Mouse (Mus musculus) R1 (cell line): ENCODE results near the gene Ppp1r2.
"Not testable (repeated sequence)": the region's sequence is repeated elsewhere in the genome, so short reads cannot be mapped to it uniquely, and the experiment has no call there.

Experiments
- DNase-seq: peaks from one replicate; pipeline ENCODE4 v3.0.0-alpha.2; 2018; ENCODE audit warnings: low read depth, low spot score

The Ppp1r2 gene

DNA sequence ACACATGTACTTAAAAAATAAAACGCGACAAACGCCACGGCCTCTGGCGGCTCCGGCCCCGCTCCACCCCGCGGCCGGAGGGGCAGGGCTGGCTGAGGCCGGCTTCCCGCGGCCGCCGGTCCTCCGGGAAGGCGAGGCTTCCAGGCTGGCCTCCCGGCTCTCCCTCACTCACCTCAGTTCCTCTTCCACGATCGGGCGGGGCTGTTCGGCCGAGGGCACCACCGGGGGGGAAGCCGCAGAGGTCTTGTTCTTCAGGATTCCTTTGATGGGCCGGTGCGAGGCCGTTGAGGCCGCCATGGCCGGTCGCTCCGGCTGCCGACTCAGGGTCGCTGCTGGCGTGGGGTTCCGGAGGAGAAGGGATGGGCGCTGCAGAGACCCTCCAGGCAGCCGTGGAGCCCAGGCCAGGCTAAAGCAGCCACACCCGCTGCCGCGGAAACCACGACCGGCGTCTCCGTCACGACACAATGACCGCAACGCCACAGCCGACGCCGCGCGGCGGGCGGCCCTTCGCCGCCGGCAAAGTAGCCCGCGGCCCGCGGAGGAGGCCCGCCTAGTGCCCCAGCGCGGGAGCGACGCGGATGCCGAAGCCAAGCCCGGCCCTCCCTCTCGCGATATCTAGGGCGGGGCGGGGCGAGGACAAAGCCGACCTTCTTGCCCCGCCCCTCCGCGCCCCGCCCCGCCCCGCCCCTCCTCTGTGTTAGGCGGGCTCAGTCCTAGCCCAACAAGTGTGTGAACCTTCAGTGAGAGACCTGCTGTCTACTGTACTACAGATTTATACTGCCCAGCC lies at the start of gene Ppp1r2:
Gene Ppp1r2 (minus strand): TSS at position 604 of the 787 bp plus-strand sequence.
- DNase-seq: peak; percentile 88

DNA sequence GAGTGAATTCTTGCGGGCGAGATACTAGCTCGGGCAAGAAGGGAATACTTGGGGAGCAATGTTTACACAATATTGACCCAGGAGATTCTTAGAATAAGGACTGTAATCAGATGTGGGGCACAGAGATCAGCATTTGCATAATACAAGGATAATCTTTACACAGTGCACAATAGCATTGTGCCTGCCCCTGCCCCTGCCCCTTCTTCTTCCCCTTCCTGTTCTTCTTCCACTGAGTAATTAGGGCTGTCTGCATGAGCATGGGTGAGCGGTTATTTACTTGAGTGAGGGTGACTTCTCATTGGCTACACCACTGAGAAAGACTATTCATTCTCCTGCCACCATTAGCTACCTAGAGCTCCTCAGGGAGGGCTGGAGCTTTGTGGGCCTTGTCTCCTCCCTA lies 46.4 kb upstream of the Ppp1r2 start:
- DNase-seq: no peak

GRCm38 (mm10) chr16:31320954-31321353 lies 45.9 kb upstream of the Ppp1r2 start:
- peak; percentile 52 for DNase-seq

DNA sequence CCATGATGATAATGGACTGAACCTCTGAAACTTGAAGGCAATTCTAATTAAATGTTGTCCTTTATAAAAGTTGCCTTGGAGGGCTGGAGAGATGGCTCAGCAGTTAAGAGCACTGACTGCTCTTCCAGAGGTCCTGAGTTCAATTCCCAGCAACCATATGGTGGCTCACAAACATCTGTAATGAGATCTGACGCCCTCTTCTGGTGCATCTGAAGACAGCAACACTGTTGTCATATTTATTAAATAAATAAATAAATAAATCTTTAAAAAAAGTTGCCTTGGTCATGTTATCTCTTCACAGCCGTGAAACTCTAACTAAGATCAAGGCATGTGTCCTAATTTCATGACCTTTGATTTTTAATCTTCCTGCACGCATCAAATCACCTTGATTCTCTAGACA lies 44.6 kb upstream of the Ppp1r2 start:
- DNase-seq: not testable (repeated sequence)

DNA sequence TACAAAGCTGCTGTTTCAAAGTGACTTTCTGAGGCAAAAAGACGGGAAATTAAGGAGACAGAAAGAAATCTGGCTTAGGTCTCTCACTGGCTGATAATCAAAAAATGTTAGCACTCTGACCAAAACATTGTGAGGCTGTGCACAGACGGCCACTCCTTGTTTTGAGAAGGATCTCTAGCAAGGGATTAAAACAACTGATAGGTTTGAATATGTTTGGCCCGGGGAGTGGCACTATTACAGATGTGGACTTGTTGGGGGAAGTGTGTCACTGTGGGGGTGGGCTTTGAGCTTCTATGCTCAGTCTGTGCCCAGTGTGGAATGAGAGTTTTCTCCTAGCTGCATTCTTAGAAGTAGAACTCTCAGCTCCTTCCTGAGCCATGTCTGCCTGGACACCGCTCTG lies 44.2 kb upstream of the Ppp1r2 start:
- DNase-seq: no peak

DNA sequence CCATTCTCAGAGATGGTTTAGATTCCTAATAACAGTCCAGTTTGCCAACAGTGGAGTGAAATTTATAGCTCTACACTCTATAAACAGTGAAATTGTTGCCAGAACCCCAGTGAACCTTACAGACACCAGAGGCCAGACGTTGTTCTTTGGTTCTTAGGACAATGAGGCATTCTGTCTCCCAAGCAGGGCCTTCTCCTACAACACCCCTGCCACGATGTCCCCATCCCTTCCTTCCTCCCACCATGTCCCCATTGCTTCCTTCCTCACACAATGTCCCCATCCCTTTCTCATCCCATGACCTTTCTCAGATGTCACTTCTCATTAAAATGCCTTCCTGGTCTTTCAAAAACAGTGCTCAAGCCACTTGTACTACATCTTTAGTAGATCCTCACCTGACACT lies 43.3 kb upstream of the Ppp1r2 start:
- no peak for DNase-seq

DNA sequence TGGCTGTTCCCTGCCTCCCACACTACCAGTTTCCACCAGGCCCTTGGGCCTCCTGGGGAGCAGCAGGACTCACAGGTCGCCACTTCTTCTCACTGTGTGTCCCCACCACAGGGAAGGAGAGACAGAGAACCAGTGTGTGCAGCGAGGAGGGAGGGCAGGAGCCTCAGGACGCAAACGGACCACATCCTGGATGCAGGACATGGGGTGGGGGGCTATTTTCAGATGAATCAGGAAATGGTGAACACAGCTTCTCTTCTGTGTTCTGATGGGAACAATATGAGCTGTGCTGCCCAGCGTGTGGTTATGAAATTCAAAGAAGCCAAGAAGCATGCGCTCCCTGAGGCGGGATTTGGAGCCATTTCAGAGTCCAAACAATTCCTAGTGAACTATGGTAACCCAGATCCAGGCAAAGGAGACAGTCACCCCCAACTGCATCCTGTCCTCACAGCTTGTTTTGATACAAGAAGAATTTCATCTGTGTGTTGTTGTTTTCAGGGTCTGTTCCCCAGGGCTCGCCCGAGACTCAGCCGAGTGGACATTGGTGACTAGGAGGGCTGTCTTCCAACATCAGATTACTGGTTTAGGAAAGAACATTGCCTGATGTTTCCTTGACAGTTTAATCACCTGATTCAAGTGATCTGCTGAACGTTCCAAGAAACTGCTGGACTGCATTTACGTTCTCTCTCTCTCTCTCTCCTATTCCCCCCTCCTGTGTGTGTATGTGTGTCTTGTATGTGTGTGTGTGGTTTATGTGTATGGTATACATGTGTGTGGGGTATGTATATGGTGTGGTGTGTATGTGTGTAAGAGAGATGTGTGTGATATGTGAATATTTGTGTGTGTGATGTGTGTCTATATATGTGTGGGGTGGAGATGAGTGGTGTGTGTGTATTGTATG lies 41.4 kb upstream of the Ppp1r2 start:
- not testable (repeated sequence) for DNase-seq

- DNase-seq: no peak
Measured at GRCm38 (mm10) chr16:31315294-31315693, 40.2 kb upstream of the Ppp1r2 start.

- no peak for DNase-seq
Measured at GRCm38 (mm10) chr16:31314497-31315233, 39.6 kb upstream of the Ppp1r2 start, which contains the start of gene Apod. Gene Apod, minus strand, starts transcription at chr16:31314808.

DNA sequence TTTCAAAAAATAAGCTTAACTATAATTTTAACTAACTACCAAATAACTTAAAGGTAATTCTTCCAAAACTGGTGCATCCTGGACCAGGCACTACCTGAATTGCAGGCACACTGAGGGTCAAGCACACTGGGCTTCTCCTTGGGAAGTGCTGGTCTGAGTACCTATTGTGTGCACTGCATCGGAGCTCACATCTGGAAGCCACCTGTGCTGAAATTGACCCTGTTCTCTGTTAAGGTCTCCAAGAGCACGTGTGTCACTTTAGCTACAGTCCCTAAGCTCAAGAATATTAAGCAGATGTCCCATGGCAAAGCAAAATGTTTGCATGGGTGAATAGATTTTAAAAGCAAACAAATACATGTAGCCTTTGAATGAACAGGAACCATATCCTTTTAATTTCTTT lies 38.5 kb upstream of the Ppp1r2 start:
- DNase-seq: no peak

GRCm38 (mm10) chr16:31312296-31312695 lies 37.2 kb upstream of the Ppp1r2 start:
- no peak for DNase-seq

DNA sequence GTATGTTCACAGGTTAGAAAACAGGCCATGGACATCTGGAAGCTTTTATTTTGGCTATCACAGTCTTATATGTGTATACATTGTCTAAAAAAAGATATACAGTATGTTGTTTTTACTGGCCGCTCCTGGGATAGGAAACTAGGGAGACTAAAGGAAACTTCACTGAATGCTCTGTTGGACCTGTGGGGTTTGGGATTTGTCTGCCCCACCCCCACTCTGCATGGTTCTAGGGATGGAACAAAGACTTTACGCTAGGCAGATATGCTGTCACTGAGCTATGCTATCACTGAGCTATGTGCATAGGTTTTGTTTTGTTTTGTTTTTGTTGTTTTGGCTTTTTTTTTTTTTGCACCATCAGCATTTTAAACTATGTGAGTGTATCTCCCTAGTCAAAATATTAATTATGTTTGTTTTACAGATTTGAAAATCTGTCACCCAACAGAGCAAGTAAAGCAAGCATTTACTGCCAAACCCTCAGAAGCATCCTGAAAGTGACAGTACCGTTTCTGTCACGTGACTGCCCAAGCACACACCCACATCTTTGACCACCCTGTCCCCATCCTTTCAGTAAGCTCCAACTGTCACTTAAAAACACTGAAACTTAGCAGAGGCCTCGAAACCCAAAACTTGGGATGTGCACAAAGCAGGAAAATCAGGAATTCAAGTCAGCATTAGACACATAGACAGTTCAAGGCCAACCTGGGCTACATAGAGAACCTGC lies 30.3 kb upstream of the Ppp1r2 start:
- no peak for DNase-seq

DNA sequence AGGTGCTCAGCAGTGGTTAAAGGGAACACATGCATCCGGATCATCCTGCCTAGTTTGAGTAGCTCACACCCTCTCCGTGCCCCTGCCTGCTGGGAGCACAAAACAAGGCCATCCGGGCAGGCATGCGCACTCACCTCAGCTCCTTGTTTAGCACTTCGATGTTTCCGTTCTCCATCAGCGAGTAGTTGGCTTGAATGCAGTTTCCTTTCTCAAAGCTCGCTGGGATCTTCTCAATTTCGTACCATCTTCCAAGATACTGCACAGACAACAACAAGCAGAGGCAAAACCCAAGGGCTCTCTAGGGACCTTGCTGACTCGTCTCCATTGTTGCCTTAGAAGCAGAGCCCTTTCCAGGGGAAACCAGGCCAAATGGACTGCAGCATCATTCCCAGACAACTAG lies 28.2 kb upstream of the Ppp1r2 start:
- peak; percentile 74 for DNase-seq

GRCm38 (mm10) chr16:31300883-31301532 lies 25.9 kb upstream of the Ppp1r2 start:
- DNase-seq: peak; percentile 85

DNA sequence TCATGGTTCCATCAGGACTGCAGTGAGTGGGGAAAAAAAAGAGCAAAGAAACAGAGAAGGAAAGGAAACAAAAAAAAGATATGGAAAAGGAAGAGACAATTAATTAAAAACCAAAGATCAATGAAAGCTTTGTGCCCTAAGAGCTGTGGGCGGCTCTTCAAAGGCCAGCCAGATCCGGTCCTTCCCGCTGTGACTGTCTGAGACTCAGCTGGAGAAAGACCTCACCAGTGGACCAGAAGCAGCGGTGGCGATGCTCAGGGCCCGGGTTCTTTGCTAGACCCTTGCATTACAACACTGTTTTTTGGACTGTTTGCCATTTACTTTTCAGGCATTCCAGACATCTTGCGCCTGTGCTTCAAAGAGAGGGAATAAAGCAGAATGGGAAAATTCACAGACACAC lies 25.4 kb upstream of the Ppp1r2 start:
- DNase-seq: peak; percentile 71

DNA sequence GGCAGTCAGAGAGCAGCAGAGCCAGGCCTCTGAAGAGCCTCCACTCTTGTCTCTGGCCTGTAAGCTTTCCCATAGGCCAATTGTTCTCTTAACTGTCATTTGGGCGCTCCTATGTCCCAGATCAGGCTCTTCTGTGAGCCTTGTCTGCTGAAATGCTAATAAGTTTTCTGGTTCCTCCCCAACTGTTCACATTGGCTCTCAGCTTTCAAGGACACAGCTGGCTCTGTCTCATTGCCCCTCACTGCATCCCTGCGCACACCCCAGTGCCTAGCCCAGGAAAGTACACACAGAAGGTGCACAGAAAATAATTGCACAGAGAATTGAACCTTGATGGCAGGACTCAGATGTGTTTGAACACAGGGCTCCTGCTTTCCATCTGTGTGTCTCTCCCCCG lies 24.9 kb upstream of the Ppp1r2 start:
- DNase-seq: peak; percentile 82

- peak; percentile 67 for DNase-seq
Measured at GRCm38 (mm10) chr16:31299164-31299959, 24.3 kb upstream of the Ppp1r2 start.

GRCm38 (mm10) chr16:31297113-31297512 lies 22.0 kb upstream of the Ppp1r2 start:
- DNase-seq: peak; percentile 59

- no peak for DNase-seq
Measured at GRCm38 (mm10) chr16:31293761-31294160, 18.7 kb upstream of the Ppp1r2 start.
